Mouse (Mus musculus) small intestine, adult 2 months (tissue): Measurements from ENCODE around the gene Gm49333.

Experiments used
- CTCF ChIP-seq: fragments of 200-500 bp; IDR thresholded peaks from 2 replicates; pipeline ENCODE4 v1.5.1; 2012; ENCODE audit warnings: low read depth, mild to moderate bottlenecking, control low read depth, inconsistent platforms, low read length, moderate library complexity, mixed read lengths; ENCODE audit not compliant: insufficient replicate concordance, insufficient read length; ENCODE audit errors: extremely low read depth
- POLR2A ChIP-seq: fragments of 200-500 bp; IDR thresholded peaks from 2 replicates; pipeline ENCODE4 v1.6.1; 2012; ENCODE audit warnings: low read depth, mild to moderate bottlenecking, control low read depth, inconsistent platforms, low read length, moderate library complexity

GRCm38 (mm10) chr16:20693111-20693701 lies 81.8 kb downstream of the Gm49333 start, which contains the start of gene Fam131a:
- no peak for TF ChIP-seq CTCF
- TF ChIP-seq POLR2A: no peak; the same call in 1 of the 2 replicates
